Mouse (Mus musculus) neutrophil, adult 65 days (primary cell): ENCODE results near the gene Pdyn. TPM values are rescaled to one million over a fixed set of nuclear protein-coding genes. Genes with fewer than 3 reads are reported as not detected.

ENCODE experiments used
- total RNA-seq: library from RNA; stranded (reverse); gene quantifications from 2 replicates; pipeline ENCODE4 v1.2.4, GENCODE M21; 2023

Gene Pdyn
- not detected in 2 replicates for total RNA-seq

DNA sequence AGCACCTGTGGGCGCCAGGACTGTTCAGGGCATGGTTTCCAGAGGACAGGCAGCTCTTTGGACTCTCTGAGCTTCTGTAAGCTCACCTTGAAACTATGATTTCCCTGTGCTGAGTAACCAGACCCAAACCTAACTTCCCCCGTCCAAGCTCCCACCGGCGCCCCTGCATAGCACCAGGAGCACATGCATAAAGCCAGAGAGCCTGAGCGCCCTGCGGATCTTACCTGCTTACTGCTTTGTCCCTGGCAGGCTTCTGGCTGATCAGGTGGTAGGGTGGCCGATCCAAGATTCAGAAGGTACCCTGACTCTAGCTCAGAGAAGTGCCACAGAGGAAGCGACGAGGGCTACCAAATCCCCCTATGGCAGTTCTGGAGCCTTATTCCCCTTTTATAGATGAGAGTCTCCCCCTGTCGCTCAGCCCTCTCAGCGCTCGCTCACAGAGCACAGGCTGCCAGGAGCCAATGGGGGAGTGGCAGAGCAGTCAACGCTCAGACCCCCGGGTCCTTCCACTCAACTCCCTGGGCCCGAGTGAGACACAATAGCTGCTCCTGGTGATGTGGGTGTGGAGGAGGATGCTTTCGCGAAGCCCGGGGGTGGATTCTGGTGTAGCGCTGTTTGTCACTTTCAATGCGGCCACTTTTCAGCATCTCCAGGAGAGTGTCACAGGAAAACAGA lies at the start of gene Pdyn:
Gene Pdyn, minus strand, starts transcription at position 361 of the 675 bp plus-strand sequence.

Other genes with a start within 250 kb of the Pdyn start
- 0.47 TPM in 1 of 2 replicates, not detected in the other for gene F830045P16Rik, start 163.2 kb downstream of the Pdyn start, total RNA-seq
- 350 and 414 TPM in 2 replicates for gene Sirpa, start 107.0 kb downstream of the Pdyn start, total RNA-seq
- gene Stk35, start 100.7 kb upstream of the Pdyn start, total RNA-seq, result 29.6 and 40.7 TPM in 2 replicates